Mouse (Mus musculus) frontal cortex, postnatal 14 days (tissue): ENCODE results near the gene Pik3cd.
"Not testable (repeated sequence)": the region's sequence is repeated elsewhere in the genome, so short reads cannot be mapped to it uniquely, and the experiment has no call there.

Experiments used
- DNase-seq, 2 experiments: peaks; one replicate each; pipeline ENCODE4 v3.0.0; 2022; ENCODE audit warnings: low spot score in 2 of 2

Pik3cd gene

DNA sequence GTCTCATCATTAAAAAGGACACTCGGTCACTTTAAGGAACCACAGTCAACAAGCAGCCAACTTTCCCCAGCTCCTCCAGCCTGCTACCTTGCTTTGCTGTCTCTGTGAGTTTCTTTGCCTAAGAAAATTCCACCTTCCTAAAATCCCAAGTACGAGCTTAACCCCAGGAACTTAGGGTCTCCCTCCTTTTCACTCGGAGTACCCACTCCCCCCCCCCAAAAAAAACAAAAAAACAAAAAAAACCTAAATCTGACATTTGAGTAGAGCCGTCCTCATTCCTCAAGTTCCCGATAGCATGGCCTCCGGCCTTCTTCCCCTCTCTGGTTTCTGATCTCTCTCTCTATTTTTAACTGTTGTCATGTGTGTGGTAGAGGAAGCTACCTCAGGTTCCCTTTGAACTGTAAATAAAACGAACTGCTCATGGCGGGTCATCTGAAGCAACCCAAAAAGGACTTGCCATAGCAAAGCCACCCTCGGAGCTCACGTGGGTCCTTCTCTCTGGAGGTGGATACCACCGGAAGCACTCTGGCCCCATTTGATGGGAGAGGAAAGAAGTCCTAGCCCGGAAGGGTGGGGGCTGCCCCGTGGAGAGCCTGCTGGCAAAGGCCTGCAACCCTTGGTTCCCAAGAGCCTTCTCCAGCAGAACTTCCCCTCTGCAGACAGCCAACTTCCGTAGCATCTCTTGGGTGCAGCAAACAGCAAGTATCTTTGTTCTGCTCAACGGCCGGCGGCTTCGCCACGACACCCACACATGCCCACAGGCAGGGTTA lies at the start of gene Pik3cd:
TSS of gene Pik3cd (minus strand) at position 362 of the 770 bp plus-strand sequence.
- DNase-seq, result no peak

DNA sequence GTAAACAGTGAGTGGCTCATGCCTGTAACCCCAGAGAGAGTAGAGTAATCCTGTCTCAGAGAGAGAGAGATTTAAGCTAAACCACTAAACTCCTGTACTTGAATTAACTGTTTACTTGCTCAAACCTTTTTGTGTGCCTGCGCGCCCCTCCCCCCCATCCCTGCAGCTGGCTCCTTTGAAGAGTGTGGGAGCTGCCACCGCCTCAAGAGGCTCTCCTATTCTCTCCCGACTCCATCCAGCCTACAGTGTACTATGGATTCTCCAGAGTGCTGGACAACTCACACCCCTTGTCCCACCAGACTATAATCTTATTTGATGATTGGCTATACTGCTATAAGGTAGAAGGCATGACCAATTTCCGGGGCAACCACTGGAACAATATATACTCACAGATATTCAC lies 48.3 kb upstream of the Pik3cd start:
- DNase-seq, result no peak

- not testable (repeated sequence) for DNase-seq
Measured at GRCm38 (mm10) chr4:149749663-149750015, 47.3 kb upstream of the Pik3cd start.

- DNase-seq, result no peak
Measured at GRCm38 (mm10) chr4:149749003-149749662, 46.8 kb upstream of the Pik3cd start.

DNA sequence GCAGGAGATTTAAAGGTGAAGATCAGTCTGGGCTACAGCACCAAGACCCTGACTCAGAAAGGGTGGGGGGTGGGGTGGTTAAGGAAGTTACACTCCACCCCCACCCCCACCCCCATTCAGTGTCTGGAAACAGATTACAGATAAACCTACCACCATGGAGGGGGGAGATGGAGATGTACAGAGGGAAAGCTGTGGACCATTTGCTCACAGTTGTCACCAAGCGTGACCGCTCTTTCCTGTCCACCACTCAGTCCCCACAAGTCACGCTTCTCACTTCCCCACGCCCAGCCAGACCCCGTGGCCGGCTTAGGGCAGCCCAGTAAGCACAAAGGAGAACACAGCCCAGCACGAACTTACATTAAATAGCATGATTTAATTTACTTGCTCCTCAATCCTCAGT lies 41.7 kb upstream of the Pik3cd start:
- DNase-seq, result no peak

DNA sequence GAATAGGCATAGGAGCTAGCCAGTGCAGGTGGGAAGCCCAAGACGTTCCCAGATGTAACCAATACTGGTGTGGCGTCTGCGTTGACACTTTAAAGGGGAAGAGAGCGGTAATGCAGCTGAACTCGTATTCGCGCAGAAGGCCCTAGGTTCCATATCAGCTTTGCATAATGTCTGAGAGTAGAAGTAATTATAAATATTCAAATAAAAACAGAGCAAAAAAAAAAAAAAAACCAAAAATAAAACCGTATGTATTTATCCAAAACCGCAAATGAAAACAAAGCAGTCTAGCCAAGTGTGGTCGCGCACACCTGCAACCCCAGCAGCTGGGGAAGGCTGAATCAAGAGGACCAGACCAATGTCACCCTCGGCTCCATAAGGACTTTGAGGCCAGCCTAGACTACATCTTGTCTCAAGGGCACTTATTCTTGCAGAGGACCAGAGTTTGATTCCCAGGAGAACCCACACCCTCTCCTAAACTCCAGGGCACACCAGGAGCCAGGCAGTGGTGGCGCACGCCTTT lies 39.7 kb upstream of the Pik3cd start:
- DNase-seq, result no peak

GRCm38 (mm10) chr4:149740301-149740700 lies 37.9 kb upstream of the Pik3cd start:
- DNase-seq, result no peak

- DNase-seq, result no peak
Measured at GRCm38 (mm10) chr4:149739478-149739877, 37.1 kb upstream of the Pik3cd start.

- DNase-seq, result peak; percentile 88 to 95
Measured at GRCm38 (mm10) chr4:149737383-149738324, 35.3 kb upstream of the Pik3cd start, which contains the start of gene Tmem201. TSS of gene Tmem201 (minus strand) at chr4:149738044.

DNA sequence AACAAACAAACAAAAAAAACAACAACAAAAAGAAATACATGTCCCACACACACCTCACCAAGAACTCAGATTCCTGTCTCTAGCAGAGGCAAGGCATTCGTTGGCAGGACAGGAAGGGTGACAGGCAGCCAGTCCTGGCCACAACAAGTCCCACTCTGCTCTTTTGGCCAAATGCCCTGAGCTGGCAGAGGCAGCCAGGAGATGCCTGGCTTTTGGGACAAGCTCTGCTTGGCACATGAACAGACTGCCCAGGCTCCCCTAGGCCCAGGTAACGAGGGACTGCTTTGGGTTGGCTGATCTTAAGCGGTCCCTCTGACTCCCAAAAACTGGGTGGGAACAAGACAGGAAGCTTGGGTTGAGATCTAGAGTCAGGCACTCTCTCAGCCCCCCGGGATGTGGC lies 34.2 kb upstream of the Pik3cd start:
- no peak for DNase-seq

GRCm38 (mm10) chr4:149735624-149736250 lies 33.4 kb upstream of the Pik3cd start:
- no peak for DNase-seq

GRCm38 (mm10) chr4:149734730-149735475 lies 32.5 kb upstream of the Pik3cd start:
- DNase-seq, result no peak

- DNase-seq, result no peak
Measured at GRCm38 (mm10) chr4:149734246-149734645, 31.9 kb upstream of the Pik3cd start.

DNA sequence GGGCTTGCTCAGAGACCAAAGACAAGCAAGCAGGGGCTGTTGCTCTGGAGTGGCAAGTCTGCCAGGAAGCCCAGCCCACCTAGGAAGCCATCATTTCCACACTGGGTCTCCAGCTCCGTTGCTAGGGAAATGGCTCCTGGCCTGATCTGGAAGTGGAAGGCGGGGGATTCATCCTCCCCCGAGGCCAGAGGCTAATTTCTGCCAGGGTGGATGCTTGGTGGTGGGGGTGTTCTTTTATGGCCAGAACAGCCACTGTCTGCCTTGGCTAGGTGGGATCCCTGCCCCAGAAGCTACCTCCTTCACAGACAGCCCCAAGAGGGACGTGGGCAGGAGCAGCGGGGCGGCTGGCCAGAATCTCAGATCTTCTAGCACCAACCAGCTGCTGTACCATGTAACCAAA lies 31.4 kb upstream of the Pik3cd start:
- no peak for DNase-seq

GRCm38 (mm10) chr4:149732800-149733199 lies 30.4 kb upstream of the Pik3cd start:
- no peak for DNase-seq

GRCm38 (mm10) chr4:149732313-149732712 lies 29.9 kb upstream of the Pik3cd start:
- DNase-seq, result no peak

GRCm38 (mm10) chr4:149730827-149731226 lies 28.5 kb upstream of the Pik3cd start:
- DNase-seq, result no peak

DNA sequence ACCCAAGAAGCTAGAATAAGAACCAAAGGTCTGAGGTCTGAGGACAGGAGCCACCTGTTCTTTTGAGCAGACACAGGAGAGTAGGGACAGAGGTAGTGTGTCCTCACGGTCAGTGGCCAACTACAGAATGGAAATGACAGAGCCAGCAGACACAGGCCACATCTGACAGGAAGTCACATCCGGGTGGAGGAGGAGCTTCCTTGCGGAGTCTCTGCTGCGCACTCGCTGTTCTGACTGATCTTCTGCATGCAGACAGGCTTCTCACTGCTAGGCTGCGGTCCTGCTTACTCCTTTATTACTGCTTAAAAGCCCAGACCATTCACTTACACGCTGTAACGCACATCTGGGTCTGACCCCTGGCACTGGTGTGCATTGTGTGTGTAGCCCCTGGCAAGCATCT lies 26.4 kb upstream of the Pik3cd start:
- DNase-seq, result no peak

GRCm38 (mm10) chr4:149727636-149728035 lies 25.3 kb upstream of the Pik3cd start:
- no peak for DNase-seq

DNA sequence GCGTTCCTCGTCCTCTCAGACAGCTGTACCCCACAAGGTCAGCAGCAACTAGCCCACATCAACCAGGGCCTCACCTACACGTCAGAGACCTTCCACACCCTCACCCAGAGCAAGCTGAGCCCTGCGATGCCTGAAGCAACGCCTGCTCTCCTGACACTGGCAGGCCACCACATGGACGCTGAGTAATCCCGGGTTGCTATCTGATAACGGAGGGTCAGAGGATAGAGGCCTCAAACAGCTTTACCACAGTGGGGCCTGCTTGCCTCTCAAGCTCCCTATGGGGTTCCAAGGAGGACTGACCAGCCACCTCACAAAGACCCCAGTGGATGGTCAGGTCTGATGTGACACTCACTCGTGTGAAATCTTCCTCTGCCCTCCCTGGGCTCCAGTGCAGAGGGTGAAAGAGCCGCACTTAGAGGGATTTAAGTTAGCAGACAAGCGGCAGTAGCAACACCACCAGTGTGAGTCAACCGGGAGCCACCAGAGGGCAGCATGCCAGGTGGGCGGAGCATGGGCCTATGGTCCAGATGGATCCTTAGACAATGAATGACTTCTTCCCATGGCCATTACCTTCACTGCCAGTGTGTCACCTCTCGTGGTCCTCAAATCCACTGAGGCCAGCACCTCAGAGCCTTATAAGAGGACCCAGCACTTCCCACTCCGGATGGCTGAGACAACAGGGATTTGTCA lies 23.4 kb upstream of the Pik3cd start:
- peak in 1 of 2 experiments; percentile 65 for DNase-seq
